Mouse (Mus musculus) forebrain, postnatal 0 days (tissue): ENCODE data around the gene Ndufv1. TPM values are rescaled to one million over a fixed set of nuclear protein-coding genes. Genes with fewer than 3 reads are reported as not detected.
"Not testable (repeated sequence)": the region's sequence is repeated elsewhere in the genome, so short reads cannot be mapped to it uniquely, and the experiment has no call there.

ENCODE experiments used
- ATAC-seq: fragments of 200-750 bp; cut with Nextera tagmentation; 2 replicates; pipeline ENCODE4 v1.8.0; 2017; ENCODE audit warnings: mild to moderate bottlenecking, moderate library complexity
- DNase-seq: peaks from one replicate; pipeline ENCODE4 v3.0.0-alpha.2; 2015
- H3K27ac ChIP-seq: fragments of 300-500 bp; sonication (generic); 2 replicates; pipeline ENCODE4 v1.5.1; 2014; ENCODE audit warnings: low read depth, mild to moderate bottlenecking, antibody characterized with exemption, low read length, moderate library complexity, mixed read lengths
- H3K27me3 ChIP-seq: fragments of 300-500 bp; sonication (generic); 2 replicates; pipeline ENCODE4 v1.6.1; 2014; ENCODE audit warnings: mild to moderate bottlenecking, low read length, mixed read lengths; ENCODE audit not compliant: insufficient read depth
- H3K36me3 ChIP-seq: fragments of 300-500 bp; sonication (generic); 2 replicates; pipeline ENCODE4 v1.6.1; 2014; ENCODE audit warnings: mild to moderate bottlenecking, moderate library complexity; ENCODE audit not compliant: insufficient read depth
- H3K4me1 ChIP-seq: fragments of 300-500 bp; sonication (generic); 2 replicates; pipeline ENCODE4 v1.6.1; 2014; ENCODE audit warnings: antibody characterized with exemption; ENCODE audit not compliant: insufficient read depth
- H3K4me2 ChIP-seq: fragments of 300-500 bp; sonication (generic); 2 replicates; pipeline ENCODE4 v1.6.1; 2014; ENCODE audit warnings: low read depth, mild to moderate bottlenecking, moderate library complexity
- H3K4me3 ChIP-seq: fragments of 300-500 bp; sonication (generic); 2 replicates; pipeline ENCODE4 v1.5.1; 2014; ENCODE audit warnings: low read depth, low read length, mixed read lengths
- H3K9ac ChIP-seq: fragments of 300-500 bp; sonication (generic); 2 replicates; pipeline ENCODE4 v1.6.1; 2014; ENCODE audit warnings: mild to moderate bottlenecking
- H3K9me3 ChIP-seq: fragments of 300-500 bp; sonication (generic); 2 replicates; pipeline ENCODE4 v1.6.1; 2016; ENCODE audit warnings: low read length
- CTCF ChIP-seq: sonication (generic); IDR thresholded peaks from 2 replicates; pipeline ENCODE4 v1.5.1; 2016; ENCODE audit warnings: antibody characterized with exemption, control low read depth, low read depth
- WGBS: fragments of 180-500 bp; shearing (Covaris S2); extraction: QIAGEN DNeasy Blood & Tissue Kit; methylation state at CpG from one replicate; pipeline ENCODE4 v1.1.7; 2014; 5-methylcytosine and 5-hydroxymethylcytosine counted together
- polyA plus RNA-seq: library from polyadenylated mRNA; unstranded; fragments of >200 nt; fragmentation: Nextera tagmentation; extraction: Ambion mirVana; gene quantifications from 2 replicates; pipeline ENCODE4 v1.2.1, GENCODE M21; 2015
- total RNA-seq: library from RNA; depleted of rRNA; stranded (reverse); fragments of >200 nt; gene quantifications from 2 replicates; pipeline ENCODE4 v1.2.3, GENCODE M21; 2014

Gene Ndufv1
- total and polyA plus RNA-seq, 2 experiments from 2014 or later: 250 to 268 TPM

- Histone ChIP-seq H3K4me3 (no peak overlapping the region), H3K4me1 (no peaks in the 10 kb centered on the region), H3K4me2 (no peak overlapping the region), H3K36me3 (no peaks in the 10 kb centered on the region), H3K27ac (no peak overlapping the region), H3K9me3 (no peaks in the 10 kb centered on the region), H3K27me3 (no peaks in the 10 kb centered on the region), H3K9ac (no peak overlapping the region)
- DNase-seq (no peak), ATAC-seq (no peak)
- 96% methylated on average over 5 of the region's 5 CpGs for WGBS
- TF ChIP-seq CTCF: no peak; the same call in 1 of the 2 replicates
Measured at GRCm38 (mm10) chr19:4051016-4051415, 38.4 kb upstream of the Ndufv1 start.

GRCm38 (mm10) chr19:4049069-4049468 lies 36.5 kb upstream of the Ndufv1 start:
- not testable (repeated sequence) for DNase-seq, H3K9ac ChIP-seq, H3K4me3 ChIP-seq, H3K36me3 ChIP-seq, H3K27me3 ChIP-seq, ATAC-seq, H3K4me2 ChIP-seq, H3K27ac ChIP-seq, H3K9me3 ChIP-seq, H3K4me1 ChIP-seq
- WGBS: 80% methylated on average over 5 of the region's 5 CpGs
- TF ChIP-seq CTCF: 0 out of 2 replicates have a peak, but pooled peaks have one; percentile 3

- H3K4me1 ChIP-seq: no peaks in the 10 kb centered on the region
- DNase-seq (peak; percentile 84), ATAC-seq (no peak)
- no peaks in the 10 kb centered on the region for H3K9me3 ChIP-seq
- H3K9ac ChIP-seq: no peak overlapping the region
- H3K36me3 ChIP-seq: no peaks in the 10 kb centered on the region
- H3K4me2 ChIP-seq: no peak overlapping the region
- 8% methylated on average over 4 of the region's 4 CpGs for WGBS
- H3K27ac ChIP-seq: no peak overlapping the region
- no peaks in the 10 kb centered on the region for H3K27me3 ChIP-seq
- H3K4me3 ChIP-seq: no peak overlapping the region
- TF ChIP-seq CTCF: peak; percentile 77
Measured at GRCm38 (mm10) chr19:4047859-4048258, 35.3 kb upstream of the Ndufv1 start.

- 86% methylated on average over 8 of the region's 8 CpGs for WGBS
- H3K27ac ChIP-seq: no peak overlapping the region
- no peak overlapping the region for H3K4me3 ChIP-seq
- H3K4me2 ChIP-seq: no peak overlapping the region
- TF ChIP-seq CTCF: no peak
- H3K36me3 ChIP-seq: no peaks in the 10 kb centered on the region
- no peak overlapping the region for H3K9ac ChIP-seq
- ATAC-seq (no peak), DNase-seq (no peak)
- H3K27me3 ChIP-seq: no peaks in the 10 kb centered on the region
- no peaks in the 10 kb centered on the region for H3K4me1 ChIP-seq
- no peaks in the 10 kb centered on the region for H3K9me3 ChIP-seq
Measured at GRCm38 (mm10) chr19:4046866-4047254, 34.3 kb upstream of the Ndufv1 start.

- no peak within 1 kb of the TSS for H3K27ac ChIP-seq
- WGBS: 41% methylated on average over 16 of the region's 16 CpGs
- ATAC-seq: peak; percentile 86
Measured at GRCm38 (mm10) chr19:4045966-4046865, 33.6 kb upstream of the Ndufv1 start, which contains the start of gene Gstp2. Gene Gstp2 (minus strand): TSS chr19:4046023.

GRCm38 (mm10) chr19:4044109-4044508 lies 31.5 kb upstream of the Ndufv1 start:
- not testable (repeated sequence) for H3K4me3 ChIP-seq, H3K9ac ChIP-seq, H3K27me3 ChIP-seq, H3K9me3 ChIP-seq, H3K4me2 ChIP-seq, DNase-seq, ATAC-seq, H3K27ac ChIP-seq, H3K4me1 ChIP-seq, H3K36me3 ChIP-seq
- 90% methylated on average over 5 of the region's 5 CpGs for WGBS

More at GRCm38 (mm10) chr19:4045966-4046865, 33.6 kb upstream of the Ndufv1 start, which contains the start of gene Gstp2:
- no peaks in the 10 kb centered on the region for H3K36me3 ChIP-seq
- no peaks in the 10 kb centered on the region for H3K9me3 ChIP-seq
- no peaks in the 10 kb centered on the region for H3K27me3 ChIP-seq
- no peak within 1 kb of the TSS for H3K4me3 ChIP-seq
- peak; percentile 63 for TF ChIP-seq CTCF
- H3K9ac ChIP-seq: no peak within 1 kb of the TSS
- H3K4me2 ChIP-seq: peak within 1 kb of the TSS; percentile 29
- DNase-seq: peak; percentile 78
- H3K4me1 ChIP-seq: no peaks in the 10 kb centered on the region

GRCm38 (mm10) chr19:4042124-4042523 lies 29.5 kb upstream of the Ndufv1 start:
- no peaks in the 10 kb centered on the region for H3K36me3 ChIP-seq
- TF ChIP-seq CTCF: no peak
- ATAC-seq (no peak), DNase-seq (no peak)
- 0 out of 2 replicates have a peak, but pooled peaks cover 9% of the 10 kb centered on the region for H3K4me1 ChIP-seq
- H3K4me3 ChIP-seq: no peak overlapping the region
- 76% methylated on average over 14 of the region's 14 CpGs for WGBS
- no peak overlapping the region for H3K9ac ChIP-seq
- H3K27me3 ChIP-seq: no peaks in the 10 kb centered on the region
- H3K9me3 ChIP-seq: no peaks in the 10 kb centered on the region
- no peak overlapping the region for H3K27ac ChIP-seq
- H3K4me2 ChIP-seq: no peak overlapping the region

- not testable (repeated sequence) for H3K36me3 ChIP-seq, ATAC-seq, DNase-seq, H3K9me3 ChIP-seq, H3K4me2 ChIP-seq, H3K4me3 ChIP-seq, H3K27ac ChIP-seq, H3K4me1 ChIP-seq, H3K27me3 ChIP-seq, H3K9ac ChIP-seq
- 86% methylated on average over 3 of the region's 4 CpGs for WGBS
Measured at GRCm38 (mm10) chr19:4041500-4041899, 28.9 kb upstream of the Ndufv1 start.

GRCm38 (mm10) chr19:4040941-4041340 lies 28.3 kb upstream of the Ndufv1 start:
- WGBS: 87% methylated on average over 5 of the region's 5 CpGs
- H3K4me2 ChIP-seq, H3K4me1 ChIP-seq, H3K27me3 ChIP-seq, DNase-seq, H3K9ac ChIP-seq, H3K4me3 ChIP-seq, H3K36me3 ChIP-seq, H3K9me3 ChIP-seq, ATAC-seq, H3K27ac ChIP-seq: not testable (repeated sequence)
